Mouse (Mus musculus) heart, embryonic 16.5 days (tissue): ENCODE data around the gene Hist1h4n. TPM values are rescaled to one million over a fixed set of nuclear protein-coding genes. Genes with fewer than 3 reads are reported as not detected.
"Not testable (repeated sequence)": the region's sequence is repeated elsewhere in the genome, so short reads cannot be mapped to it uniquely, and the experiment has no call there.

Source experiments
- ATAC-seq: fragments of 200-750 bp; cut with Nextera tagmentation; replicated peaks from 2 replicates; pipeline ENCODE4 v1.8.0; 2017; ENCODE audit warnings: moderate number of reproducible peaks; ENCODE audit not compliant: insufficient read depth, low FRiP score; ENCODE audit errors: extremely low read depth
- H3K27ac ChIP-seq: fragments of 300-500 bp; sonication (generic); 2 replicates; pipeline ENCODE4 v1.5.1; 2014; ENCODE audit warnings: mild to moderate bottlenecking, low read length, control low read depth, moderate library complexity
- H3K27me3 ChIP-seq: fragments of 300-500 bp; sonication (generic); 2 replicates; pipeline ENCODE4 v1.6.1; 2014; ENCODE audit warnings: low read length, mixed read lengths; ENCODE audit not compliant: control insufficient read depth, insufficient read depth
- H3K36me3 ChIP-seq: fragments of 300-500 bp; sonication (generic); 2 replicates; pipeline ENCODE4 v1.6.1; 2014; ENCODE audit not compliant: control insufficient read depth, insufficient read depth
- H3K4me1 ChIP-seq: fragments of 300-500 bp; sonication (generic); 2 replicates; pipeline ENCODE4 v1.6.1; 2014; ENCODE audit warnings: low read length, mixed read lengths; ENCODE audit not compliant: control insufficient read depth, insufficient read depth
- H3K4me2 ChIP-seq: fragments of 300-500 bp; sonication (generic); 2 replicates; pipeline ENCODE4 v1.6.1; 2014; ENCODE audit warnings: low read depth, mild to moderate bottlenecking, control low read depth, low read length
- H3K4me3 ChIP-seq: fragments of 300-500 bp; sonication (generic); 2 replicates; pipeline ENCODE4 v1.5.1; 2014; ENCODE audit warnings: mild to moderate bottlenecking, control low read depth, low read length
- H3K9ac ChIP-seq: fragments of 300-500 bp; sonication (generic); 2 replicates; pipeline ENCODE4 v1.6.1; 2014; ENCODE audit warnings: low read length, control low read depth
- H3K9me3 ChIP-seq: fragments of 300-500 bp; sonication (generic); replicated peaks from 2 replicates; pipeline ENCODE4 v1.6.1; 2016; ENCODE audit warnings: low read length; ENCODE audit not compliant: control insufficient read depth
- WGBS: fragments of 180-500 bp; shearing (Covaris S2); extraction: QIAGEN DNeasy Blood & Tissue Kit; methylation state at CpG from one replicate; pipeline ENCODE4 v1.1.7; 2014; 5-methylcytosine and 5-hydroxymethylcytosine counted together
- polyA plus RNA-seq: library from polyadenylated mRNA; unstranded; fragments of >200 nt; fragmentation: Nextera tagmentation; extraction: Ambion mirVana; gene quantifications from 2 replicates; pipeline ENCODE4 v1.2.1, GENCODE M21; 2015

Gene Hist1h4n
- polyA plus RNA-seq, 1 experiment from 2014 or later: 6.3 TPM

- H3K4me2 ChIP-seq, H3K9me3 ChIP-seq, H3K4me3 ChIP-seq, H3K27ac ChIP-seq, H3K9ac ChIP-seq, H3K36me3 ChIP-seq, H3K4me1 ChIP-seq, H3K27me3 ChIP-seq, ATAC-seq: not testable (repeated sequence)
- WGBS: no CpG with 5 or more reads among the region's 8 CpGs
These were observed 20.9 kb downstream of the Hist1h4n start for GRCm38 (mm10) chr13:21811074-21811473.

- not testable (repeated sequence) for H3K4me2 ChIP-seq, H3K9ac ChIP-seq, H3K27ac ChIP-seq, H3K4me1 ChIP-seq, H3K4me3 ChIP-seq, H3K27me3 ChIP-seq, H3K36me3 ChIP-seq, H3K9me3 ChIP-seq
- ATAC-seq: peak; percentile 94
- no CpG with 5 or more reads among the region's 23 CpGs for WGBS
These were observed 21.9 kb downstream of the Hist1h4n start, which contains the start of the genes Hist1h2bq and Hist1h2ao for GRCm38 (mm10) chr13:21810073-21810472. TSS of gene Hist1h2bq (minus strand) at chr13:21810197. TSS of gene Hist1h2ao (plus strand) at chr13:21810465.

DNA sequence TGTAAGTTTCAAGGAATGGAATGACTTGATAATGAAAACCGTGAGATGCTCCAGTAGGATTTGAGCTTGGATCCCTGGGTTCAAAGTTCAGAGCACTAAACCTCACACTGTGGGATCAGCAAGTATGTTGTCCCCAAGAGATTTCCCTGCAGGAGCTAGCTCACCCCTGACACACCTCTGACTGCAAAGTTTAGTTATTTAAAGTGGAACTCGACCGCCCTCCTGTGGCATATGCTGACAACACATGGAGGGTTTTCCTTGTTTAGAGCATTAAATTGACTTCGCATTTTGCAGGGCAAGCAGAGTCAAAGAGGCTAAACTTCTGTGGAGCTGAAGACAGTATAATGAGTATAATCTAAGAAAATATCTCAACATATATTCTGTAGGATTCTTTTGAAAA, 28.9 kb downstream of the Hist1h4n start:
- not testable (repeated sequence) for ATAC-seq, H3K9ac ChIP-seq, H3K27ac ChIP-seq, H3K4me2 ChIP-seq, H3K4me3 ChIP-seq, H3K4me1 ChIP-seq, H3K27me3 ChIP-seq, H3K9me3 ChIP-seq, H3K36me3 ChIP-seq
- WGBS: no CpG with 5 or more reads among the region's 4 CpGs

DNA sequence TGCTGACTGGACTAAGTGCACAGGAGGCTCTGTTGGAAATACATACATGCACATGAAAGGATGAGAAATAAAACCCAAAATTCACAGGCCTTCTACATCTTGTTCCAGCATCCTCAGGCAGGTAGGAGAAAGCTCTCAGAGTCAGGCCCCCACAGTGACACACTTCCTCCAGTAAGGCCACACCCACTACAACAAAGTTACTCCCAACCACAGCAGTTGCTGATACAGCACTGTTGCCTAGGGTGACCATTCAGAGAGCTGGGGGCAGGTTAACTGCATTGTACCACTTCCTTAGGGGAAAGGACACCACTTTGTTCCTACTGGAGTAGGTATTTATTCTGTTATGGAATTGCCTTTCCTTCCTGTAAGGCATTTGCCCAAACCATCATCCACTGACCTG, 34.8 kb downstream of the Hist1h4n start:
- H3K4me2 ChIP-seq, H3K27me3 ChIP-seq, H3K9ac ChIP-seq, ATAC-seq, H3K4me1 ChIP-seq, H3K27ac ChIP-seq, H3K4me3 ChIP-seq, H3K36me3 ChIP-seq, H3K9me3 ChIP-seq: not testable (repeated sequence)

- no peaks in the 10 kb centered on the region for H3K36me3 ChIP-seq
- no peaks in the 10 kb centered on the region for H3K9me3 ChIP-seq
- WGBS: 90% methylated on average over 7 of the region's 7 CpGs
- H3K9ac ChIP-seq: no peak overlapping the region
- no peak for ATAC-seq
- no peak overlapping the region for H3K4me2 ChIP-seq
- H3K4me1 ChIP-seq: peaks cover 4% of the 10 kb centered on the region
- no peaks in the 10 kb centered on the region for H3K27me3 ChIP-seq
- no peak overlapping the region for H3K4me3 ChIP-seq
- no peak overlapping the region for H3K27ac ChIP-seq
These were observed 36.4 kb downstream of the Hist1h4n start for GRCm38 (mm10) chr13:21795584-21795983.

GRCm38 (mm10) chr13:21790601-21791283, 41.3 kb downstream of the Hist1h4n start:
- H3K27ac ChIP-seq: 0 out of 2 replicates have a peak overlapping the region, but pooled peaks have one; percentile 42
- peak overlapping the region; percentile 47 for H3K4me3 ChIP-seq
- H3K36me3 ChIP-seq: no peaks in the 10 kb centered on the region
- 9% methylated on average over 17 of the region's 18 CpGs for WGBS
- no peaks in the 10 kb centered on the region for H3K27me3 ChIP-seq
- H3K9me3 ChIP-seq: no peaks in the 10 kb centered on the region
- H3K4me2 ChIP-seq: peak overlapping the region; percentile 74
- H3K4me1 ChIP-seq: peaks cover 12% of the 10 kb centered on the region
- ATAC-seq: no peak
- peak overlapping the region; percentile 67 for H3K9ac ChIP-seq

GRCm38 (mm10) chr13:21789925-21790324, 42.1 kb downstream of the Hist1h4n start:
- H3K4me2 ChIP-seq: no peak overlapping the region
- no peaks in the 10 kb centered on the region for H3K9me3 ChIP-seq
- no peak overlapping the region for H3K9ac ChIP-seq
- 54% methylated on average over 6 of the region's 6 CpGs for WGBS
- H3K27me3 ChIP-seq: no peaks in the 10 kb centered on the region
- no peak overlapping the region for H3K27ac ChIP-seq
- no peak overlapping the region for H3K4me3 ChIP-seq
- no peak for ATAC-seq
- no peaks in the 10 kb centered on the region for H3K36me3 ChIP-seq
- peaks cover 12% of the 10 kb centered on the region for H3K4me1 ChIP-seq

- Histone ChIP-seq H3K9ac (peak overlapping the region; percentile 49), H3K4me1 (peaks cover 21% of the 10 kb centered on the region), H3K4me3 (peak overlapping the region; percentile 26; the same call in 1 of the 2 replicates), H3K27ac (peak overlapping the region; percentile 57; the same call in 1 of the 2 replicates), H3K9me3 (no peaks in the 10 kb centered on the region), H3K4me2 (peak overlapping the region; percentile 58), H3K36me3 (no peaks in the 10 kb centered on the region), H3K27me3 (no peaks in the 10 kb centered on the region)
- WGBS: 34% methylated on average over 13 of the region's 21 CpGs
- no peak for ATAC-seq
These were observed 44.0 kb downstream of the Hist1h4n start for GRCm38 (mm10) chr13:21787760-21788593.
